Mouse (Mus musculus) hindbrain, embryonic 16.5 days (tissue): ENCODE measurements around the gene Tpcn1. TPM values are rescaled to one million over a fixed set of nuclear protein-coding genes. Genes with fewer than 3 reads are reported as not detected.

ENCODE experiments used
- ATAC-seq: fragments of 200-750 bp; cut with Nextera tagmentation; 2 replicates; pipeline ENCODE4 v1.8.0; 2017; ENCODE audit warnings: moderate TSS enrichment, moderate library complexity
- H3K27ac ChIP-seq: fragments of 300-500 bp; sonication (generic); 2 replicates; pipeline ENCODE4 v1.5.1; 2014; ENCODE audit warnings: low read depth, mild to moderate bottlenecking, control low read depth, low read length, moderate library complexity
- H3K27me3 ChIP-seq: fragments of 300-500 bp; sonication (generic); replicated peaks from 2 replicates; pipeline ENCODE4 v1.6.1; 2014; ENCODE audit warnings: low read length; ENCODE audit not compliant: control insufficient read depth, insufficient read depth
- H3K36me3 ChIP-seq: fragments of 300-500 bp; sonication (generic); 2 replicates; pipeline ENCODE4 v1.6.1; 2014; ENCODE audit warnings: mild to moderate bottlenecking, low read length, moderate library complexity, mixed read lengths; ENCODE audit not compliant: control insufficient read depth, insufficient read depth
- H3K4me1 ChIP-seq: fragments of 300-500 bp; sonication (generic); 2 replicates; pipeline ENCODE4 v1.6.1; 2014; ENCODE audit warnings: low read depth, low read length; ENCODE audit not compliant: control insufficient read depth, insufficient read depth
- H3K4me2 ChIP-seq: fragments of 300-500 bp; sonication (generic); 2 replicates; pipeline ENCODE4 v1.6.1; 2014; ENCODE audit warnings: mild to moderate bottlenecking, low read length, control low read depth, moderate library complexity
- H3K4me3 ChIP-seq: fragments of 300-500 bp; sonication (generic); 2 replicates; pipeline ENCODE4 v1.5.1; 2014; ENCODE audit warnings: mild to moderate bottlenecking, low read length, control low read depth, moderate library complexity
- H3K9ac ChIP-seq: fragments of 300-500 bp; sonication (generic); 2 replicates; pipeline ENCODE4 v1.6.1; 2014; ENCODE audit warnings: low read depth, mild to moderate bottlenecking, control low read depth, low read length, moderate library complexity
- H3K9me3 ChIP-seq: fragments of 300-500 bp; sonication (generic); 2 replicates; pipeline ENCODE4 v1.6.1; 2014; ENCODE audit warnings: mild to moderate bottlenecking, low read length, moderate library complexity; ENCODE audit not compliant: control insufficient read depth
- WGBS: fragments of 180-500 bp; shearing (Covaris S2); extraction: QIAGEN DNeasy Blood & Tissue Kit; methylation state at CpG from one replicate; pipeline ENCODE4 v1.1.7; 2014; 5-methylcytosine and 5-hydroxymethylcytosine counted together
- polyA plus RNA-seq: library from polyadenylated mRNA; unstranded; fragments of >200 nt; fragmentation: Nextera tagmentation; extraction: Ambion mirVana; gene quantifications from 2 replicates; pipeline ENCODE4 v1.2.1, GENCODE M21; 2015

The Tpcn1 gene
- polyA plus RNA-seq, result 15.1 and 17.4 TPM in 2 replicates

DNA sequence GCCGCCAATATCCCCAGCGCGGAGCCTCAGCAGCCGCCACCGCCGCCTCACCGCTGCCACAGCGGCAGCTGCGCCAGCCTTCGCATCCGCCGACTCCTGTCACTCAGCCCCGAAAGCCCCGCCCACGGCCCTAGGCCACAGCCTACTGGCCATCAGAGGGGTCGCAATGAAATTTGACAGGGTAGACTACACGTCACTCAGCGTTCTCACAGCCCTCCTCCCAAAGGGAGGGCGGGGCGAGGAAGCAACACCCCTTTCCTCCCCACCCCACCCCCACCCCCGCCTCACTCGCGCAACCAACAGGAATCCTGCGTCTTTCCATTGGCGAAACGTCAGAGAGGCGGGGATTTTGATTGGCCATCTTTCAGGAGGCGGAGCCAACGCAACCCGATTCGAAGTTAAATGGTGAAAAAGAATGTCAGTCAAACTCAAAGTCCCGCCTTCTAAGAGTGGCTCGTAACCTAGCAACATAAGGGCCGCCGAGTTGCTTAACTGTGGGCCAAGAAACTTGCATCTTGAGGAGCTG, at the start of gene Tpcn1, which contains the start of gene Iqcd:
Gene Tpcn1, minus strand, starts transcription at position 105 of the 526 bp plus-strand sequence.
Gene Iqcd, plus strand, starts transcription at position 448 of the 526 bp plus-strand sequence.
- Histone ChIP-seq H3K27me3 (no peaks in the 10 kb centered on the region), H3K4me2 (peak within 1 kb of the TSS; percentile 99), H3K9ac (peak within 1 kb of the TSS; percentile 71), H3K27ac (peak within 1 kb of the TSS; percentile 63), H3K9me3 (no peaks in the 10 kb centered on the region), H3K36me3 (no peaks in the 10 kb centered on the region), H3K4me3 (peak within 1 kb of the TSS; percentile 54), H3K4me1 (peaks cover 19% of the 10 kb centered on the region)
- under 1% methylated on average over 35 of the region's 35 CpGs for WGBS
- peak; percentile 99 for ATAC-seq

DNA sequence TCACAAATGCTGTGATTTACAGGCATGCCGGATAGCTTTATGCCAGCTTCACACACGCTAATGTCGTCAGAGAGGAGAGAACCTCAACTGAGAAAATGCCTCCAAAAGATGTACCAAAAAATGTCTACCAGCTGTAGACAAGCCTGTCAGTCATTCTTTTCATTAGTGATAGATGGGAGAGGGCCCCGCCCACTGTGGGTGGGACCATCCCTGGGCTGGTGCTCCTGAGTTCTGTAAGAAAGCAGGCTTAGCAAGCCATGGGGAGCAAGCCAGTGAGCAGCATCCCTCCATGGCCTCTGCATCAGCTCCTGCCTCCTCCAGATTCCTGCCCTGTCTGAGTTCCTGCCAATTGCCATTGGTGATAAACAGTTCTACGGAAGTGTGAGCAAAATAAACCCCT, 47.2 kb upstream of the Tpcn1 start:
- Histone ChIP-seq H3K36me3 (no peaks in the 10 kb centered on the region), H3K4me1 (no peaks in the 10 kb centered on the region), H3K27ac (no peak overlapping the region), H3K27me3 (no peaks in the 10 kb centered on the region), H3K4me2 (no peak overlapping the region), H3K4me3 (no peak overlapping the region), H3K9ac (no peak overlapping the region), H3K9me3 (no peaks in the 10 kb centered on the region)
- 90% methylated on average over 5 of the region's 5 CpGs for whole genome bisulfite sequencing
- no peak for ATAC-seq

DNA sequence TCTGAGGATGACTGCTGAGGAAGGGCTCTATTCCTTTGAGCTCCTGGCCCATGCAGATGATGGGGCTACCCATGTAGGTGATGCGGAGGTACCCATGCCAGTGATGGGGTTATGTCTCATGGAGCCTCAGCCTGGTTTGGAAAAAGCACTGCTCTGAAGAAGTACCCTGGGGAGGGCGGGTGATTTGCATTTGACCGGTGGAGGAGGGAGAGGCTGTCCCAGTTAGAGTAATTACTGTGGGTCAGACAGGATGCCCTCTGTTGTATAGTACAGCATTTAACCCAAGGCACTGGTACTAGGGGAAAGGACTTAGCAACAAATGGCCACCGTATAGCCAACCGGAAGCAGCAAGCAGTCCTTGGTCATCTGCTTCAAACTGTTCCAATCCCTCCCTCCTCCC, 46.4 kb upstream of the Tpcn1 start:
- Histone ChIP-seq H3K27me3 (peaks cover under 1% of the 10 kb centered on the region; the same call in 1 of the 2 replicates), H3K27ac (no peak overlapping the region), H3K36me3 (no peaks in the 10 kb centered on the region), H3K4me1 (no peaks in the 10 kb centered on the region), H3K9me3 (no peaks in the 10 kb centered on the region), H3K4me3 (no peak overlapping the region), H3K4me2 (no peak overlapping the region), H3K9ac (no peak overlapping the region)
- no peak for ATAC-seq
- WGBS, result 46% methylated on average over 5 of the region's 5 CpGs

DNA sequence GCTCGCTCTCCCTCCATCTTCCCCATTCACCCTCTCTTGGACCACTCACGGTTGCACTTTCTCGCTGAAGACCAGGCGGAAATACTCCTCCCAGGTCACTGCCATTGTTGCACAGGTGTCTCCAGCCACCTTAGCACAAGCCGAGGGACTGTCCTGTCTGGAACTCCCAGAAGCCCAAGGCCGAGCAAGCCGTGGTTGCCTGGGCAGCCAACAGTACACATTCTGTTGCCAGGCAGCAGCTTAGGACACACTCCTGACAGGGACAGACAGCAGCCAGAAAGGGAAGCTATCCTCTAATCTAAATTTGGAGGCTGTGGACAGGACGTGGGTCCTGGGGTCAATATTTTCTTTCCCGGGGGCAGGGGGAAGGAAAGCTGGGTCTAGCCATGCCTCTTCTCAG, 45.7 kb upstream of the Tpcn1 start, which contains the start of gene Cfap73:
Gene Cfap73, minus strand, starts transcription at position 105 of the 400 bp plus-strand sequence.
- ATAC-seq, result no peak
- Histone ChIP-seq H3K9me3 (no peaks in the 10 kb centered on the region), H3K36me3 (no peaks in the 10 kb centered on the region), H3K9ac (no peak within 1 kb of the TSS), H3K4me3 (no peak within 1 kb of the TSS), H3K4me2 (no peak within 1 kb of the TSS), H3K27me3 (peaks cover 2% of the 10 kb centered on the region; the same call in 1 of the 2 replicates), H3K4me1 (no peaks in the 10 kb centered on the region), H3K27ac (no peak within 1 kb of the TSS)
- 59% methylated on average over 9 of the region's 9 CpGs for WGBS

DNA sequence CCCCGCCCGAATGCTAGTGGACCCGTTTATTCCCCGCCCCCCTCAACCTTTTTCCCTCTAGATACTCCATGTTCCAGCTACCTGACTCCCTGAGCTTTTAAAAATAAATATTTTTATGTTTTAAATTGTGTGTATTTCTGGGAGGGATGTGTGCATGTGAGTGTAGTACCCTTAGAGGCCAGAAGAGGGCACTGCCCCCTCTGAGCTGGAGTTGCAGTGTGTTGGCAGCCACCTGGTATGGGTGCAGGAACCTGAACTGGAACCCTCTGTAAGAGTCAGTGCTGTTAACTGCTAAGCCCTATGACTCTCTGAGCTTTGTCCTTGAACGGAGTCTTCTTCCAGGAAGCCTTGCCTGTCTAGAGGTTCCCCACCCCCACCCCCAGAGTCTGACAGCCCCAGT, 43.4 kb upstream of the Tpcn1 start:
- Histone ChIP-seq H3K4me2 (no peak overlapping the region), H3K27me3 (peaks cover 2% of the 10 kb centered on the region; the same call in 1 of the 2 replicates), H3K4me1 (no peaks in the 10 kb centered on the region), H3K9ac (no peak overlapping the region), H3K4me3 (no peak overlapping the region), H3K36me3 (peaks cover 3% of the 10 kb centered on the region; the same call in 1 of the 2 replicates), H3K27ac (no peak overlapping the region), H3K9me3 (no peaks in the 10 kb centered on the region)
- no peak for ATAC-seq
- WGBS, result 90% methylated on average over 5 of the region's 5 CpGs

DNA sequence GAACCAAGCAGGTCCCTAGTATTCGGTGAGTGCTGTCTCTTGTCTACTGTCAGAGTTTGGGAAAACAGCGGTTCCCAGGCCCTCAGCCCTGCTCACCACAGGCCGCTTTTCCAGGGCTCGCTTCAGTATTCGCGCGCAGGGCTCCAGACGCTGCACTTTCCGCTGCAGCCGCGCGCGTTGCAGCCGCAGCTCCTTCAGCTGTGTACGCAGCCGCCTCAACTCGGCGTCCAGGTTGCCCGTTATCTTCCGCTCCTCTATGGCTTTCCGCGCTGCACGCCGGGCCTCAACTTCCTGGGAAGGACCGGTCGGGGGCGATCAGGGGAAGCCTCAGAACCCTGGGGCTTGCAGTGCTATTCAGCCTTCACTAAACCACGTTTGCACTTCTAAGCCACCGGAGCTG, 42.7 kb upstream of the Tpcn1 start:
- Histone ChIP-seq H3K4me1 (no peaks in the 10 kb centered on the region), H3K4me3 (peak overlapping the region; percentile 19; the same call in 1 of the 2 replicates), H3K27ac (no peak overlapping the region), H3K36me3 (peaks cover 9% of the 10 kb centered on the region; the same call in 1 of the 2 replicates), H3K4me2 (peak overlapping the region; percentile 49), H3K9me3 (no peaks in the 10 kb centered on the region), H3K27me3 (peaks cover 2% of the 10 kb centered on the region; the same call in 1 of the 2 replicates), H3K9ac (peak overlapping the region; percentile 39; the same call in 1 of the 2 replicates)
- 6% methylated on average over 29 of the region's 29 CpGs for WGBS
- ATAC-seq, result no peak

DNA sequence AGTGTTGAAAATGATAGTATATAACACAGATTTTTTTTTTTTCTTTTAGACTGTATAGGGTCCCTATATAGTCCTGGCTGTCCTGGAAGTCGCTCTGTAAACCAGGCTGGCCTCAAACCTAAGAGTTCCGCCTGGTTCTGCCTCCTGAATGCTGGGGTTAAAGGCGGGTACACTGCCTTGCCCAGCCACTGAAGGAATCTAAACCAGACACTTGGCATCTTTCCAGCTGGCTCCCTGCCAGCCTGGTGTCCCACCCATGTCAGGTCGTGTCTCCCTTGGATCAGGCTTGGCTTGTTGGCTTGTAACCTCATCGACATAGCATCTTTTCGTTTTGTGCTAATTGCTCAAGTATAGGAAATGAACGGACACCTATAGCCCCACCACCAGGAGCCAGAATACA, 40.2 kb upstream of the Tpcn1 start:
- Histone ChIP-seq H3K9me3 (no peaks in the 10 kb centered on the region), H3K27me3 (peaks cover 2% of the 10 kb centered on the region; the same call in 1 of the 2 replicates), H3K36me3 (peaks cover 25% of the 10 kb centered on the region), H3K4me1 (no peaks in the 10 kb centered on the region), H3K27ac (no peak overlapping the region), H3K9ac (no peak overlapping the region), H3K4me3 (no peak overlapping the region), H3K4me2 (no peak overlapping the region)
- 59% methylated on average over 7 of the region's 7 CpGs for WGBS
- ATAC-seq, result no peak

DNA sequence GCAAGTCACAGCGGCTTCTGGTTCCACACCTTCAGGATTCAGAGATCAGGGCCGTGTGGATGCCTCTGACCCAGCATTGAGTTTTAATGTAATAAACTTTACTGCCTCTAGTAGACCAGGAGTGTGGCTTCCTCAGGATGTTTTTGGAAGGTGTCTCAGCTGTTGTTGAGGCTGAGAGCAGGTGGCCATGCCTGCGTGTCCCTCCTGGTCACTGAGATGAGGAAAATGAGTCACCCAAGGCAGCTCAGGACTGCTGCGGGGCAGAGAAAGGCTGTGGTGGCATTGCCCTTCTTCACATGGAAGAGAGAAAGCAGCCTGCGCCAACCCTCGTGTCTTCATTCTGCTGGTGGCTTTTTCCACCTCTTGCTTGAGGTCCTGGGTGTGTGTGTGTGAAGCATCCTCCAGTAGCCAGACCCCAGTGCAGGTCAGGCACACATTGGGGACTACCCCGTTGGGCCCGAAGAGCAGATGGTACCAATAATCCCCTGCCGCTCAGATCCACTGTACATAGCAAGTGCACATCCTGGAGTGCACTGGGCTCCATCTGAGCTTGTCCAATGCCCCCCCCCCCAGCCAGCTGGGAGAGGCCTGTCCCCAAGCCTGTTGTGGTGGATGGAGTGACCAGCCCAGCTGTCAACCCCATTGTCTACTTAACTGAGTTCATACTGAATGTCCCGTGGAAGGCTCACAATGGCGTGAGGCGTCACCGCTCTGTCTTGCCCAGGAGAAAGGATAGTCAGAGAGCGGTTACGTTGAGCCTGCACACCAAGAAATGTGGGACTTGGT, 39.2 kb upstream of the Tpcn1 start:
- Histone ChIP-seq H3K36me3 (peaks cover 30% of the 10 kb centered on the region), H3K4me2 (no peak overlapping the region), H3K9me3 (no peaks in the 10 kb centered on the region), H3K4me1 (no peaks in the 10 kb centered on the region), H3K27ac (no peak overlapping the region), H3K27me3 (peaks cover 2% of the 10 kb centered on the region; the same call in 1 of the 2 replicates), H3K9ac (no peak overlapping the region), H3K4me3 (no peak overlapping the region)
- 74% methylated on average over 15 of the region's 15 CpGs for WGBS
- ATAC-seq, result no peak

DNA sequence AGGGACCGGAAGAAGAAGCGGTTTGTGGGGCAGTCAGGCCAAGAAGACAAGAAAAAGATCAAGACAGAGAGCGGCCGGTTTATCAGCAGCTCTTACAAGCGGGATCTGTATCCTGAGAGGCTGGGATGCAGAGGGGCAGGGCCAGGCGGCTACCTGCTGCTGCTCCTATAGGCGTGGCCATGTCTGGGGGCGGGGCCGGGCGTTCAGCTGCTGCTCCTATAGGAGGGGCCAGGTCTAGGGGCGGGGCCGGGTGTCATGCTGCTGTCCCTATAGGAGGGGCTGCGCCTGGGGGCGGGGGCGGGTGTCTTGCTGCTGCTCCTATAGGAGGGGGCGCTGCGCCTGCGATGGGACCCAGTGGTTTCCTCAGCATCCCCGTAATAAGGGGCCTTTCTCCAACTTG, 37.9 kb upstream of the Tpcn1 start:
- Histone ChIP-seq H3K36me3 (peaks cover 36% of the 10 kb centered on the region), H3K9ac (no peak overlapping the region), H3K4me2 (no peak overlapping the region), H3K4me1 (no peaks in the 10 kb centered on the region), H3K9me3 (no peaks in the 10 kb centered on the region), H3K27ac (no peak overlapping the region), H3K27me3 (peaks cover 2% of the 10 kb centered on the region; the same call in 1 of the 2 replicates), H3K4me3 (no peak overlapping the region)
- WGBS, result 30% methylated on average over 19 of the region's 19 CpGs
- no peak for ATAC-seq
